Mouse (Mus musculus): ENCODE data around the gene Coro2b. TPM values are rescaled to one million over a fixed set of nuclear protein-coding genes. Genes with fewer than 3 reads are reported as not detected.

Coro2b gene
- polyA plus RNA-seq, 1 experiment from 2014 or later, result 44.9 TPM

- peaks cover 30% of the 10 kb centered on the region for H3K4me1 ChIP-seq (replicated peaks; ENCODE audit: control insufficient read depth, insufficient read depth, low read length)
- no peak overlapping the region for H3K9ac ChIP-seq (replicated peaks; ENCODE audit: low read depth, low read length)
- no peak overlapping the region for H3K4me3 ChIP-seq (replicated peaks; ENCODE audit: low read length)
- H3K27ac ChIP-seq (ENCODE audit: low read length), result no peak overlapping the region
- no peaks in the 10 kb centered on the region for H3K36me3 ChIP-seq (ENCODE audit: control insufficient read depth, insufficient read depth)
- 88% methylated on average over 8 of the region's 8 CpGs for WGBS
- H3K9me3 ChIP-seq (ENCODE audit: control insufficient read depth, low read length), result no peaks in the 10 kb centered on the region
- no peak overlapping the region for H3K4me2 ChIP-seq (ENCODE audit: low read length)
- no peak for ATAC-seq
- no peaks in the 10 kb centered on the region for H3K27me3 ChIP-seq (replicated peaks; ENCODE audit: control insufficient read depth, insufficient read depth, low read length)
Measured at GRCm38 (mm10) chr9:62466053-62466452, 70.8 kb downstream of the Coro2b start.

GRCm38 (mm10) chr9:62464727-62465126 is 72.1 kb downstream of the Coro2b start:
- Histone ChIP-seq H3K9ac (replicated peaks; ENCODE audit: low read depth, low read length) (no peak overlapping the region), H3K36me3 (ENCODE audit: control insufficient read depth, insufficient read depth) (no peaks in the 10 kb centered on the region), H3K9me3 (ENCODE audit: control insufficient read depth, low read length) (no peaks in the 10 kb centered on the region), H3K4me3 (replicated peaks; ENCODE audit: low read length) (no peak overlapping the region), H3K27ac (ENCODE audit: low read length) (no peak overlapping the region), H3K27me3 (replicated peaks; ENCODE audit: control insufficient read depth, insufficient read depth, low read length) (no peaks in the 10 kb centered on the region), H3K4me1 (replicated peaks; ENCODE audit: control insufficient read depth, insufficient read depth, low read length) (peaks cover 23% of the 10 kb centered on the region), H3K4me2 (ENCODE audit: low read length) (no peak overlapping the region)
- ATAC-seq, result no peak
- 88% methylated on average over 10 of the region's 10 CpGs for WGBS

- H3K27ac ChIP-seq (ENCODE audit: low read length), result no peak overlapping the region
- no peaks in the 10 kb centered on the region for H3K4me1 ChIP-seq (replicated peaks; ENCODE audit: control insufficient read depth, insufficient read depth, low read length)
- no peaks in the 10 kb centered on the region for H3K9me3 ChIP-seq (ENCODE audit: control insufficient read depth, low read length)
- H3K4me2 ChIP-seq (ENCODE audit: low read length), result no peak overlapping the region
- no peaks in the 10 kb centered on the region for H3K36me3 ChIP-seq (ENCODE audit: control insufficient read depth, insufficient read depth)
- no peak overlapping the region for H3K4me3 ChIP-seq (replicated peaks; ENCODE audit: low read length)
- no peak overlapping the region for H3K9ac ChIP-seq (replicated peaks; ENCODE audit: low read depth, low read length)
- WGBS, result 93% methylated on average over 1 of the region's 1 CpGs
- no peak for ATAC-seq
- no peaks in the 10 kb centered on the region for H3K27me3 ChIP-seq (replicated peaks; ENCODE audit: control insufficient read depth, insufficient read depth, low read length)
Measured at GRCm38 (mm10) chr9:62461766-62462165, 75.1 kb downstream of the Coro2b start.

- Histone ChIP-seq H3K9ac (replicated peaks; ENCODE audit: low read depth, low read length) (no peak overlapping the region), H3K9me3 (ENCODE audit: control insufficient read depth, low read length) (no peaks in the 10 kb centered on the region), H3K4me1 (replicated peaks; ENCODE audit: control insufficient read depth, insufficient read depth, low read length) (peaks cover 1% of the 10 kb centered on the region), H3K27ac (ENCODE audit: low read length) (no peak overlapping the region), H3K27me3 (replicated peaks; ENCODE audit: control insufficient read depth, insufficient read depth, low read length) (no peaks in the 10 kb centered on the region), H3K4me3 (replicated peaks; ENCODE audit: low read length) (no peak overlapping the region), H3K36me3 (ENCODE audit: control insufficient read depth, insufficient read depth) (no peaks in the 10 kb centered on the region), H3K4me2 (ENCODE audit: low read length) (no peak overlapping the region)
- WGBS, result 75% methylated on average over 8 of the region's 8 CpGs
- ATAC-seq, result no peak
Measured at GRCm38 (mm10) chr9:62461095-62461494, 75.7 kb downstream of the Coro2b start.

GRCm38 (mm10) chr9:62460086-62460485 is 76.8 kb downstream of the Coro2b start:
- Histone ChIP-seq H3K9me3 (ENCODE audit: control insufficient read depth, low read length) (no peaks in the 10 kb centered on the region), H3K4me3 (replicated peaks; ENCODE audit: low read length) (no peak overlapping the region), H3K36me3 (ENCODE audit: control insufficient read depth, insufficient read depth) (no peaks in the 10 kb centered on the region), H3K27me3 (replicated peaks; ENCODE audit: control insufficient read depth, insufficient read depth, low read length) (no peaks in the 10 kb centered on the region), H3K9ac (replicated peaks; ENCODE audit: low read depth, low read length) (no peak overlapping the region), H3K4me1 (replicated peaks; ENCODE audit: control insufficient read depth, insufficient read depth, low read length) (peaks cover 8% of the 10 kb centered on the region), H3K27ac (ENCODE audit: low read length) (no peak overlapping the region), H3K4me2 (ENCODE audit: low read length) (no peak overlapping the region)
- ATAC-seq, result no peak
- WGBS, result 69% methylated on average over 7 of the region's 7 CpGs

- ATAC-seq, result no peak
- no peak overlapping the region for H3K4me2 ChIP-seq (ENCODE audit: low read length)
- 89% methylated on average over 3 of the region's 3 CpGs for WGBS
- peaks cover 8% of the 10 kb centered on the region for H3K4me1 ChIP-seq (replicated peaks; ENCODE audit: control insufficient read depth, insufficient read depth, low read length)
- peaks cover 2% of the 10 kb centered on the region; the same call in 1 of the 2 replicates for H3K36me3 ChIP-seq (ENCODE audit: control insufficient read depth, insufficient read depth)
- no peaks in the 10 kb centered on the region for H3K27me3 ChIP-seq (replicated peaks; ENCODE audit: control insufficient read depth, insufficient read depth, low read length)
- H3K9ac ChIP-seq (replicated peaks; ENCODE audit: low read depth, low read length), result no peak overlapping the region
- H3K9me3 ChIP-seq (ENCODE audit: control insufficient read depth, low read length), result no peaks in the 10 kb centered on the region
- H3K4me3 ChIP-seq (replicated peaks; ENCODE audit: low read length), result no peak overlapping the region
- no peak overlapping the region for H3K27ac ChIP-seq (ENCODE audit: low read length)
Measured at GRCm38 (mm10) chr9:62458457-62458856, 78.4 kb downstream of the Coro2b start.

- H3K4me3 ChIP-seq (replicated peaks; ENCODE audit: low read length), result no peak overlapping the region
- ATAC-seq, result peak; percentile 75
- no peak overlapping the region for H3K4me2 ChIP-seq (ENCODE audit: low read length)
- peaks cover 2% of the 10 kb centered on the region; the same call in 1 of the 2 replicates for H3K36me3 ChIP-seq (ENCODE audit: control insufficient read depth, insufficient read depth)
- H3K9me3 ChIP-seq (ENCODE audit: control insufficient read depth, low read length), result no peaks in the 10 kb centered on the region
- 7% methylated on average over 5 of the region's 5 CpGs for WGBS
- no peak overlapping the region for H3K9ac ChIP-seq (replicated peaks; ENCODE audit: low read depth, low read length)
- no peaks in the 10 kb centered on the region for H3K27me3 ChIP-seq (replicated peaks; ENCODE audit: control insufficient read depth, insufficient read depth, low read length)
- H3K4me1 ChIP-seq (replicated peaks; ENCODE audit: control insufficient read depth, insufficient read depth, low read length), result peaks cover 13% of the 10 kb centered on the region
- H3K27ac ChIP-seq (ENCODE audit: low read length), result peak overlapping the region; percentile 6; the same call in 1 of the 2 replicates
Measured at GRCm38 (mm10) chr9:62456015-62456414, 80.8 kb downstream of the Coro2b start.

- no peak overlapping the region for H3K4me2 ChIP-seq (ENCODE audit: low read length)
- H3K9me3 ChIP-seq (ENCODE audit: control insufficient read depth, low read length), result no peaks in the 10 kb centered on the region
- no peak overlapping the region; the same call in 1 of the 2 replicates for H3K9ac ChIP-seq (replicated peaks; ENCODE audit: low read depth, low read length)
- peak overlapping the region; percentile 6 for H3K27ac ChIP-seq (ENCODE audit: low read length)
- H3K27me3 ChIP-seq (replicated peaks; ENCODE audit: control insufficient read depth, insufficient read depth, low read length), result no peaks in the 10 kb centered on the region
- peaks cover 2% of the 10 kb centered on the region; the same call in 1 of the 2 replicates for H3K36me3 ChIP-seq (ENCODE audit: control insufficient read depth, insufficient read depth)
- H3K4me1 ChIP-seq (replicated peaks; ENCODE audit: control insufficient read depth, insufficient read depth, low read length), result peaks cover 13% of the 10 kb centered on the region
- 0 out of 2 replicates have a peak, but pooled peaks have one; percentile 21 for ATAC-seq
- H3K4me3 ChIP-seq (replicated peaks; ENCODE audit: low read length), result no peak overlapping the region
- 65% methylated on average over 8 of the region's 8 CpGs for WGBS
Measured at GRCm38 (mm10) chr9:62455210-62455969, 81.5 kb downstream of the Coro2b start.

- no peaks in the 10 kb centered on the region for H3K27me3 ChIP-seq (replicated peaks; ENCODE audit: control insufficient read depth, insufficient read depth, low read length)
- H3K4me1 ChIP-seq (replicated peaks; ENCODE audit: control insufficient read depth, insufficient read depth, low read length), result peaks cover 13% of the 10 kb centered on the region
- H3K9ac ChIP-seq (replicated peaks; ENCODE audit: low read depth, low read length), result no peak overlapping the region
- no peak overlapping the region for H3K4me2 ChIP-seq (ENCODE audit: low read length)
- H3K4me3 ChIP-seq (replicated peaks; ENCODE audit: low read length), result no peak overlapping the region
- 95% methylated on average over 8 of the region's 8 CpGs for WGBS
- ATAC-seq, result no peak
- H3K36me3 ChIP-seq (ENCODE audit: control insufficient read depth, insufficient read depth), result peaks cover 2% of the 10 kb centered on the region; the same call in 1 of the 2 replicates
- no peak overlapping the region for H3K27ac ChIP-seq (ENCODE audit: low read length)
- no peaks in the 10 kb centered on the region for H3K9me3 ChIP-seq (ENCODE audit: control insufficient read depth, low read length)
Measured at GRCm38 (mm10) chr9:62452373-62452993, 84.4 kb downstream of the Coro2b start.
